Mouse (Mus musculus) gastrocnemius, postnatal 14 days (tissue): Measurements from ENCODE around the gene Stk25. TPM values are rescaled to one million over a fixed set of nuclear protein-coding genes. Genes with fewer than 3 reads are reported as not detected.

Source experiments
- DNase-seq: peaks from one replicate; pipeline ENCODE4 v3.0.0; 2021; ENCODE audit warnings: mixed read lengths
- intact Hi-C: fragments of 180-260 bp; cut with DNase I; formaldehyde crosslinking; loops from one replicate; pipeline ENCODE4 v1.15.1; 2025; ENCODE audit warnings: low total_unique reads
- total RNA-seq, 2 experiments: library from RNA; stranded (reverse); gene quantifications; 2 replicates each; pipeline ENCODE4 v1.2.3; 2021

The Stk25 gene
- total RNA-seq, 2 experiments from 2014 or later: 91.0 to 98.6 TPM

- intact Hi-C loops: no loop called here
- DNase-seq: peak; percentile 37
These were observed 21.6 kb upstream of the Stk25 start for GRCm38 (mm10) chr1:93679889-93680568.

GRCm38 (mm10) chr1:93678386-93678785, 19.9 kb upstream of the Stk25 start:
- DNase-seq: peak; percentile 57
- intact Hi-C loops: no loop called here

- intact Hi-C loops: no loop called here
- no peak for DNase-seq
These were observed 14.2 kb upstream of the Stk25 start for GRCm38 (mm10) chr1:93672682-93673081.

GRCm38 (mm10) chr1:93669941-93670340, 11.5 kb upstream of the Stk25 start:
- intact Hi-C loops: loop anchor here (5.0 kb wide), 1 partner anchor 57 kb away; no protein-coding TSS in a partner anchor
- DNase-seq: no peak

- intact Hi-C loops: loop anchor here (5.0 kb wide), 1 partner anchor 58 kb away; no protein-coding TSS in a partner anchor
- peak; percentile 84 for DNase-seq
These were observed 10.5 kb upstream of the Stk25 start for GRCm38 (mm10) chr1:93668791-93669548.

- intact Hi-C loops: loop anchor here (5.0 kb wide), 1 partner anchor 59 kb away; no protein-coding TSS in a partner anchor
- no peak for DNase-seq
These were observed 9.4 kb upstream of the Stk25 start for GRCm38 (mm10) chr1:93667760-93668400.

GRCm38 (mm10) chr1:93657025-93657360, 1.5 kb downstream of the Stk25 start:
- intact Hi-C loops: no loop called here
- DNase-seq: no peak

- intact Hi-C loops: no loop called here
- no peak for DNase-seq
These were observed 2.0 kb downstream of the Stk25 start for GRCm38 (mm10) chr1:93656325-93657024.

GRCm38 (mm10) chr1:93654798-93655197, 3.7 kb downstream of the Stk25 start:
- no peak for DNase-seq
- intact Hi-C loops: no loop called here

GRCm38 (mm10) chr1:93654275-93654674, 4.2 kb downstream of the Stk25 start:
- DNase-seq: no peak
- intact Hi-C loops: no loop called here

GRCm38 (mm10) chr1:93649604-93650172, 8.8 kb downstream of the Stk25 start:
- intact Hi-C loops: no loop called here
- no peak for DNase-seq

- intact Hi-C loops: no loop called here
- DNase-seq: no peak
These were observed 15.8 kb downstream of the Stk25 start for GRCm38 (mm10) chr1:93642692-93643091.

GRCm38 (mm10) chr1:93641978-93642377, 16.5 kb downstream of the Stk25 start:
- DNase-seq: no peak
- intact Hi-C loops: no loop called here

- intact Hi-C loops: no loop called here
- DNase-seq: no peak
These were observed 22.1 kb downstream of the Stk25 start for GRCm38 (mm10) chr1:93636211-93636897.

- intact Hi-C loops: no loop called here
These were observed 22.8 kb downstream of the Stk25 start for GRCm38 (mm10) chr1:93635580-93636192.

GRCm38 (mm10) chr1:93635091-93635579, 23.3 kb downstream of the Stk25 start:
- peak; percentile 53 for DNase-seq
- intact Hi-C loops: no loop called here

More at GRCm38 (mm10) chr1:93635580-93636192, 22.8 kb downstream of the Stk25 start:
- DNase-seq: peak; percentile 99

- peak; percentile 43 for DNase-seq
- intact Hi-C loops: no loop called here
These were observed 24.0 kb downstream of the Stk25 start for GRCm38 (mm10) chr1:93634481-93634891.

- DNase-seq: no peak
- intact Hi-C loops: no loop called here
These were observed 25.7 kb downstream of the Stk25 start for GRCm38 (mm10) chr1:93632723-93633122.
